Mouse (Mus musculus) layer of hippocampus, adult 9-11 months (tissue): ENCODE data around the gene Agfg1.
"Not testable (repeated sequence)": the region's sequence is repeated elsewhere in the genome, so short reads cannot be mapped to it uniquely, and the experiment has no call there.

Source experiments
- DNase-seq: peaks from one replicate; pipeline ENCODE4 v3.0.0; 2022

Agfg1 gene

DNA sequence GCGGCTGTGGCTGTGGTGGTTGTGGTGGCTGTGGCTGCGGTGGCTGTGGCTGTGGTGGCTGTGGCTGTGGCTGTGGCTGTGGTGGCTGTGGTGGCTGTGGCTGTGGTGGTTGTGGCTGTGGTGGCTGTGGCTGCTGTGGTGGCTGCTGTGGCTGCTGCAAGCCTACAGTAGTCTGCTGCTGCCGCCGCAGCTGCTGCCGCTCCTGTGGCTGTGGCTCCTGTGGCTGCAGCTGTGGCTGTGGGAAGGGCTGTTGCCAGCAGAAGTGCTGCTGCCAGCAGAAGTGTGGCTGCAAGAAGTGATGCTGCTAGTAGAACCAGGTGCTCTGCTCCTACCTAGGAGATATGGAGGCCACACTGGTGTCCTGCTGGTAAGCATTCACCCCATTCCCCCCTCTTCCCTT is 74.2 kb downstream of the Agfg1 start:
- not testable (repeated sequence) for DNase-seq

GRCm38 (mm10) chr1:82924650-82925049 is 85.4 kb downstream of the Agfg1 start, which contains the start of gene A030014E15Rik:
Gene A030014E15Rik (plus strand): TSS chr1:82924917.
- DNase-seq = no peak

GRCm38 (mm10) chr1:82930558-82930957 is 91.3 kb downstream of the Agfg1 start:
- DNase-seq = not testable (repeated sequence)

- DNase-seq = not testable (repeated sequence)
Measured at GRCm38 (mm10) chr1:82931326-82931725, 92.0 kb downstream of the Agfg1 start, which contains the start of gene Gm6217. Gene Gm6217 (minus strand): TSS chr1:82931399.

DNA sequence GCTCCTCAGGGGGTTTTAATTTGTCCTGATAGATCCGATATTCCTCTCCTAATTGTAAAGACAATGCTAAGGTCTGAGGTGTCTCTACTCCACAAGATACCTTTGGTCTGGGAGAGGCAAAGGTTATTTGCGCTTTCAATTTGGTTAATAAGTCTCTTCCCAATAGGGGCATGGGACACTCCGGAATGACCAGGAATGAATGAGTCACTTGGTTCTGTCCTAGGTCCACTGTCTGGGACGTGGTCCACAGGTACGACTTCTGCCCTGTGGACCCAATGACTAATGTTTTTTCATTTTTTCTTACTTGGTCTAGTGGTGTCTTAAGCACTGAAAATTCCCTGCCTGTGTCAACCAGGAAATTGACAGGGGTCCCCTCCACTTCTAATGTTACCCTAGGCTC is 99.4 kb downstream of the Agfg1 start:
- DNase-seq = no peak

GRCm38 (mm10) chr1:82942505-82942904 is 103.2 kb downstream of the Agfg1 start:
- DNase-seq = not testable (repeated sequence)

- DNase-seq = not testable (repeated sequence)
Measured at GRCm38 (mm10) chr1:82943295-82943694, 104.0 kb downstream of the Agfg1 start, which contains the start of gene A030003K21Rik. Gene A030003K21Rik (minus strand): TSS chr1:82943388.

GRCm38 (mm10) chr1:82946029-82946428 is 106.7 kb downstream of the Agfg1 start:
- DNase-seq = not testable (repeated sequence)

- no peak for DNase-seq
Measured at GRCm38 (mm10) chr1:82948601-82949000, 109.3 kb downstream of the Agfg1 start.
